Mouse (Mus musculus): ENCODE measurements around the gene Tmem139.

The Tmem139 gene

GRCm38 (mm10) chr6:42282865-42283528 lies 21.2 kb downstream of the Tmem139 start:
- DNase-seq: no peak

- DNase-seq: no peak
Observed at GRCm38 (mm10) chr6:42286448-42286847, 24.7 kb downstream of the Tmem139 start, which contains the start of gene Clcn1. Gene Clcn1, plus strand, starts transcription at chr6:42286685.

GRCm38 (mm10) chr6:42287562-42287961 lies 25.8 kb downstream of the Tmem139 start:
- no peak for DNase-seq

- DNase-seq: peak; percentile 6
Observed at GRCm38 (mm10) chr6:42293327-42293726, 31.6 kb downstream of the Tmem139 start.

- DNase-seq: peak; percentile 37
Observed at GRCm38 (mm10) chr6:42295549-42296094, 33.9 kb downstream of the Tmem139 start.

GRCm38 (mm10) chr6:42299362-42299761 lies 37.6 kb downstream of the Tmem139 start:
- DNase-seq: no peak

- DNase-seq: peak; percentile 15
Observed at GRCm38 (mm10) chr6:42309816-42310378, 48.1 kb downstream of the Tmem139 start.

- peak; percentile 21 for DNase-seq
Observed at GRCm38 (mm10) chr6:42310427-42311053, 48.8 kb downstream of the Tmem139 start.
